Mouse (Mus musculus): ENCODE measurements around the gene Olfr1239. TPM values are rescaled to one million over a fixed set of nuclear protein-coding genes. Genes with fewer than 3 reads are reported as not detected.

The Olfr1239 gene
- total RNA-seq (2021): not detected

DNA sequence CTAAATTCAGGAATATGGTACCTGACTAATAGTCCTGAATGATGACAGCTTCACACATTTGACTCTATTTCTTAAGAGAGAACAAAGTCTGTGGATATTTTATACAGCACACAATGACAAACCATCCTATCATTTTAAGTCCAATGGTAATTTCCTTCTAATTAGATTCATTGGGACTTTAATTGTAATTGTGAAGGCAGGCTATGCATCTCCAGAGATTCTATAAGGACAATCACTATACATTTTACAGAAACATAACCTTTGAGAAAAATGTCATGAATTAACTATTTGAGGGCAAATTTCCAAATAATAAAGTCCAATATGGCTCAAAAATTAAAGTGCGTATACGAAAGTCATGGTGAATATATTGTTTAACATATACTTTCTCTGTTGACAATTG lies at the start of gene Olfr1239:
TSS of gene Olfr1239 (minus strand) at position 101 of the 400 bp plus-strand sequence.
- no peak for DNase-seq (ENCODE audit: low spot score in 2 of 2)
- intact Hi-C loops (cut with DNase I): no loop called here

DNA sequence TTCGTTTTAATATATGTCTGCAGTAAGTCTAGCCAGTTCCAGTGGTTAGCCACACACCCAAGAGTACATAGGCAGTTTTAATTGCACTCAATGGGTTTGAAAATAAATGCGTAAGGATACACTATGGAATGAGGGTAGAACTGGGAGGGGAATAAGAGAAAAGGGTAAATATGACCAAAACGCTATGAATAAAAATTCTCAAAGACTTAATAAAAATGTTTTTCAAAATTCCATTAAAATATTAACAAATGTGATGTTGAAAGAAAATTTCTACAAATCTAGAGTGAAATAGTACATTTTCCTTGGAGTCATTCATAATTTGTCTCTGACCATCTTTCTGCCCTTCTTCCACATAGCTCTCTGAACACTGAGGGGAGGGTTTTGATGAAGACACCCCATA lies 22.7 kb upstream of the Olfr1239 start, which contains the start of gene Olfr1240:
TSS of gene Olfr1240 (minus strand) at position 101 of the 400 bp plus-strand sequence.
- DNase-seq (ENCODE audit: low spot score in 2 of 2): no peak
- intact Hi-C loops (cut with DNase I): no loop called here

DNA sequence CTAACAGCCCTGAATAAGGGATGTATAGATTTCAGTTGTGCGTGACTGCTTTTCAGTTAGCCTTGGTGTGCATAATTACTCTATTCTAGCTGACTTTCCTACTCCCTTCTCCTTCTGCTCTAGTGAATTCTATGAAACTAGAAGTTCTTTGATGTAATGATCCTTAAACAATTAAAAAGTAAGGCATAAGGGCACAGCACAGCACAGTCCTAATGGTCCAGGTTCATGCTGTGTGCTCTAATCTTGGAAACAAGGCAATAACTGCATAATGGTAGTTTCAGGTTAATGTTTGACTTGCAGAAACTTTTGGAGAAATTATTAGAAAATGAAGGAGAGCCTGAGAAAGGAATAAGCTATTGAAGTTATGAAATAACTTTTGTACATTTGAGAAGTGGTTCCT lies 5.7 kb downstream of the Olfr1239 start:
- intact Hi-C loops (cut with DNase I): no loop called here
- DNase-seq (ENCODE audit: low spot score in 2 of 2): no peak

DNA sequence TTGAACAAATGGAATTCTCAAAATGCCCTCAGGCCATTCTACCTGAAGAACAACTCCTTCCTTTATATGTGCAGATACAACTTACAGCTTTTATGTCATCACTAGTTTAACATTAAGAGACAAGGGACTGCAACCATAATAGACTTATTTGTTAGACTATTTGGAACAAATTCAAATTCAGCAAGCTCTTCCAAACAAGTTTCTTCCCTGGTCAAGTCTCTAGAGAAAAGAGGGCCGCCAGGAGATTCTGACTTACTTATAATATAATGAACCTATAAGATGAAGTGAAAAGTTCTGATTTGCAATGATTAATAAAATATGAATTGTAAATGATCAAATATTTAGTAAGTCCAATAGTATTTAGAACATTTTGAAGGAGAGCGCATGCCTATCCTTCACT lies 10.6 kb downstream of the Olfr1239 start, which contains the start of gene Olfr1238:
TSS of gene Olfr1238 (minus strand) at position 101 of the 400 bp plus-strand sequence.
- no peak for DNase-seq (ENCODE audit: low spot score in 2 of 2)
- intact Hi-C loops (cut with DNase I): no loop called here

DNA sequence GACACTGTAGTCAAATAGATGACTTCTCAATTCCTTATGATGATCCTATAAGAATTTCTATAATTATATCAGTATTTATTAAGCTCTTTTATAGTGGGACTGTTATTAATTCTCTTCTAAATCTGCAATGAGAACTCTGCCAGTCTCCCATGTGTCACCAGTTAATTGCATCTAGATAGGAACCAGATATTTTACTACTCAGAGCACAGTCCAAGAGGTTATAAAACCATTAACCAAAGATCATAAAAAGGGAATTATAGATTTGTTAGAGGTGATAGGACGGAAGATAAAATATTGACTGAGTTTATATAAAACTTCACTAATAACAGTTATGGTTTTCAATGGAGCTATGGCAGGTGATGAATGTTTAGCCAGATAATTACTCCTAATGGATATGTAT lies 19.3 kb downstream of the Olfr1239 start:
- intact Hi-C loops (cut with DNase I): no loop called here
- no peak for DNase-seq (ENCODE audit: low spot score in 2 of 2)

Other genes with a start within 250 kb of the Olfr1239 start
- gene Olfr1225, start 245.7 kb downstream of the Olfr1239 start, total RNA-seq (2021): not detected
- not detected for gene Olfr1226, start 220.4 kb downstream of the Olfr1239 start, total RNA-seq (2021)
- gene Olfr1228, start 166.3 kb downstream of the Olfr1239 start, total RNA-seq (2021): not detected
- gene Olfr1229, start 132.4 kb downstream of the Olfr1239 start, total RNA-seq (2021): not detected
- not detected for gene Olfr1230, start 123.1 kb downstream of the Olfr1239 start, total RNA-seq (2021)
- not detected for gene Olfr1231, start 113.3 kb downstream of the Olfr1239 start, total RNA-seq (2021)
- not detected for gene Olfr1232, start 90.7 kb downstream of the Olfr1239 start, total RNA-seq (2021)
- gene Olfr1233, start 78.0 kb downstream of the Olfr1239 start, total RNA-seq (2021): not detected
- not detected for gene Olfr1234, start 55.5 kb downstream of the Olfr1239 start, total RNA-seq (2021)
- not detected for gene Olfr1238, start 10.7 kb downstream of the Olfr1239 start, total RNA-seq (2021)
- not detected for gene Olfr1240, start 22.6 kb upstream of the Olfr1239 start, total RNA-seq (2021)
- not detected for gene Olfr1241, start 66.7 kb upstream of the Olfr1239 start, total RNA-seq (2021)
- not detected for gene Olfr1242, start 77.9 kb upstream of the Olfr1239 start, total RNA-seq (2021)
- gene Olfr1243, start 111.1 kb upstream of the Olfr1239 start, total RNA-seq (2021): not detected
- not detected for gene Olfr1245, start 158.0 kb upstream of the Olfr1239 start, total RNA-seq (2021)
- not detected for gene Olfr1246, start 172.8 kb upstream of the Olfr1239 start, total RNA-seq (2021)
- gene Olfr1247, start 193.7 kb upstream of the Olfr1239 start, total RNA-seq (2021): under 1 TPM in 1 of 2 experiments, not detected in 1; 0.14 TPM
- not detected for gene Olfr1248, start 197.8 kb upstream of the Olfr1239 start, total RNA-seq (2021)
- not detected for gene Olfr1249, start 214.6 kb upstream of the Olfr1239 start, total RNA-seq (2021)
- gene Olfr1250, start 241.1 kb upstream of the Olfr1239 start, total RNA-seq (2021): not detected